In genomic region chr13:70499302-70499701, GRCm38 (mm10) we compare ENCODE assay signal across 19 mouse cellular contexts.
DNase-seq lines count a peak whose midpoint lies in the region; TF ChIP-seq lines count a peak whose summit lies in the region.
"Had no signal": no experiment of that assay in that cellular context is flagged by ENCODE, and none has a peak within 500 bp of the region (broad histone marks: within the 10 kb centered on the region; RNA-seq: fewer than 3 reads in every experiment).

No protein-coding gene starts in this region.

- TF ChIP-seq CTCF in layer of hippocampus, adult 2 months (conservative IDR thresholded peaks at IDR 0.05) = no peak
- TF ChIP-seq CTCF in brain, embryonic 14.5 days (IDR thresholded peaks at IDR 0.05; ENCODE audit: borderline replicate concordance, extremely low read depth, insufficient read depth, insufficient read length) = no peak

- no peak overlapping the region for H3K4me3 ChIP-seq in layer of hippocampus, adult 2 months
- H3K4me3 ChIP-seq: embryonic facial prominence, embryonic 10.5 days; forebrain, embryonic 13.5 days; heart, adult 2 months; heart, embryonic 15.5 days; hindbrain, embryonic 10.5 days; hindbrain, embryonic 15.5 days had no signal

- peak overlapping the region; percentile 65 for H3K27ac ChIP-seq in layer of hippocampus, adult 2 months
- H3K27ac ChIP-seq: embryonic facial prominence, embryonic 10.5 days; forebrain, embryonic 13.5 days; heart, adult 2 months; heart, embryonic 15.5 days; hindbrain, embryonic 10.5 days; hindbrain, embryonic 15.5 days had no signal

- no peak for TF ChIP-seq POLR2A in brain, embryonic 14.5 days (IDR thresholded peaks at IDR 0.05; ENCODE audit: borderline replicate concordance, extremely low read depth, insufficient read depth, insufficient read length, poor library complexity, severe bottlenecking)

- peak; percentile 19 to 28 for DNase-seq in cerebellum, postnatal 10 days
- no peak for DNase-seq in cerebellum, adult 8-10 months
- no peak for DNase-seq in layer of hippocampus, adult 2 months (ENCODE audit: low spot score in 2 of 2)
- no peak for DNase-seq in layer of hippocampus, adult 8-10 months (ENCODE audit: low spot score in 2 of 2)
- DNase-seq in 3134 (ENCODE audit: extremely low read depth, insufficient read length, low spot score) = peak; percentile 15
- DNase-seq in brain, embryonic 14.5 days (ENCODE audit: low read depth) = peak; percentile 25
- DNase-seq in right cerebral cortex, adult 18-20 months = no peak
- DNase-seq in thymus, postnatal 0 days (ENCODE audit: low spot score) = no peak
- DNase-seq: adrenal gland, adult 2 months; adrenal gland, postnatal 36 days; cerebellum, adult 11-12 months; cerebellum, adult 9-11 months; gastrocnemius, postnatal 14 days; heart, adult 2 months had no signal

Comparison
In these comparisons a context has a peak if more than half of its experiments do, and no peak if none do; other contexts are left out.
1. DNase-seq: peak in cerebellum, postnatal 10 days (2 of 2), 3134 (single experiment) and brain, embryonic 14.5 days (single experiment); none in cerebellum, adult 8-10 months (single experiment), layer of hippocampus, adult 2 months (0 of 2), layer of hippocampus, adult 8-10 months (0 of 2), right cerebral cortex, adult 18-20 months (single experiment) and thymus, postnatal 0 days (single experiment).